Mouse (Mus musculus) cerebellum, adult 2 months (tissue): Measurements from ENCODE around the gene Pdgfa. TPM values are rescaled to one million over a fixed set of nuclear protein-coding genes. Genes with fewer than 3 reads are reported as not detected.

Experiments used
- DNase-seq, 2 experiments: peaks; one replicate each; pipeline ENCODE4 v3.0.0; 2021
- H3K27ac ChIP-seq: fragments of 200-500 bp; 2 replicates; pipeline ENCODE4 v1.5.1; 2012; ENCODE audit warnings: low read length, control low read depth, inconsistent platforms; ENCODE audit not compliant: insufficient read depth
- H3K27me3 ChIP-seq: fragments of 200-500 bp; 2 replicates; pipeline ENCODE4 v1.6.1; 2012; ENCODE audit warnings: inconsistent platforms, mild to moderate bottlenecking, low read length, moderate library complexity; ENCODE audit not compliant: control insufficient read depth, insufficient read depth
- H3K4me1 ChIP-seq: fragments of 200-500 bp; 2 replicates; pipeline ENCODE4 v1.6.1; 2011; ENCODE audit warnings: low read length; ENCODE audit not compliant: control insufficient read depth, insufficient read depth
- H3K4me3 ChIP-seq: fragments of 200-500 bp; replicated peaks from 2 replicates; pipeline ENCODE3; 2011; ENCODE audit warnings: mild to moderate bottlenecking, low read depth, low read length, control low read depth; ENCODE audit not compliant: insufficient read depth
- CTCF ChIP-seq: fragments of 200-500 bp; IDR thresholded peaks from 2 replicates; pipeline ENCODE4 v1.5.1; 2011; ENCODE audit warnings: low read depth, mild to moderate bottlenecking, control low read depth, low read length, moderate library complexity, borderline replicate concordance; ENCODE audit not compliant: insufficient read depth
- POLR2A ChIP-seq: fragments of 200-500 bp; IDR thresholded peaks from 2 replicates; pipeline ENCODE4 v1.6.1; 2011; ENCODE audit warnings: low read length, control low read depth, borderline replicate concordance; ENCODE audit not compliant: insufficient read depth
- WGBS: fragments of 180-500 bp; shearing (Covaris S2); methylation state at CpG from one replicate; pipeline ENCODE4 v1.1.7; 2018; 5-methylcytosine and 5-hydroxymethylcytosine counted together
- polyA plus RNA-seq: library from polyadenylated mRNA; depleted of rRNA; stranded (reverse); fragments of >200 nt; gene quantifications from 2 replicates; pipeline ENCODE4 v1.2.3, GENCODE M21; 2012

Gene Pdgfa
- polyA plus RNA-seq, 1 experiment, result 35.3 TPM

GRCm38 (mm10) chr5:138993371-138994107 is 3.6 kb downstream of the Pdgfa start:
- 2% methylated on average over 40 of the region's 40 CpGs for WGBS
- H3K4me1 ChIP-seq, result peaks cover 10% of the 10 kb centered on the region

DNA sequence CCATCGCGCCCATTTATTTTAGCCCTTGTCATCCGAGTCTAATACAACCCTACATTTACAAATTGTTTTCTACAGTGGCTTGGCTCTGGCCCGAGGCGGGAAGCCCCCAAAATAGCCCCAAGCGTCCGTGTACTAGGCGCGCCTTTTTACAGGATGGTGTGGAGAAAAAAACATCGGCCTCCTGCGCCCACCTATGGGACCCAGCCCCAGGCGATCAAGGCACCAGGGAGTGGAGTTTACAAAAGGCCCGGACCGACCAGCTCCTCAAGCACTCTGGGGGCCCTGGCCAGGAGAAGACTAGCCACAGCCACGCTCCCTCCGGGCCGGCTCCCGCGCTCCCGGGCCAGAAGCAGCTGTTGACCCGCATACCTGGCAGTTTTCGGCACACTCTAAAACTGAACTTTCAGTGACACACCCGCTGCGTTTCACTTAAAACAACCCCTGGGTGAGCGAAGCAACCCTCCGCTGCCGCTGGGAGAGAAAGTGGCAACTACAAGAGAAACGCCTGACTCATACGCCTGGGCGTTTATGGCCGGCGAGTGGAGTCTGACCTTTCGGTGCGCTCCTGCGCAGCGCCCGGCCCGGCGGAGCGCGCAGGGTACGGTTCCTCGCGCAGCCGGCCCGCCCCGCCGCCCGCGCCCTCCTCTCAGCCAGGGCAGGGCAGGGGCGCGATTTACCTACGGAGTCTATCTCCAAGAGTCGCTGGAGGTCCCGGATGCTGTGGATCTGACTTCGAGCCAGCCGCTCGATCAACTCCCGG is 4.4 kb downstream of the Pdgfa start:
- 25% methylated on average over 59 of the region's 59 CpGs for WGBS
- TF ChIP-seq POLR2A (no peak), CTCF (no peak)
- Histone ChIP-seq H3K27me3 (peaks cover 2% of the 10 kb centered on the region; the same call in 1 of the 2 replicates), H3K27ac (no peak overlapping the region), H3K4me1 (peaks cover 6% of the 10 kb centered on the region), H3K4me3 (peak overlapping the region; percentile 61)
- peak in 1 of 2 experiments; percentile 30 for DNase-seq

More at GRCm38 (mm10) chr5:138993371-138994107, 3.6 kb downstream of the Pdgfa start:
- Histone ChIP-seq H3K4me3 (peak overlapping the region; percentile 61), H3K27ac (no peak overlapping the region), H3K27me3 (peaks cover 2% of the 10 kb centered on the region; the same call in 1 of the 2 replicates)
- peak in 1 of 2 experiments; percentile 17 for DNase-seq
- TF ChIP-seq POLR2A (no peak), CTCF (no peak)

DNA sequence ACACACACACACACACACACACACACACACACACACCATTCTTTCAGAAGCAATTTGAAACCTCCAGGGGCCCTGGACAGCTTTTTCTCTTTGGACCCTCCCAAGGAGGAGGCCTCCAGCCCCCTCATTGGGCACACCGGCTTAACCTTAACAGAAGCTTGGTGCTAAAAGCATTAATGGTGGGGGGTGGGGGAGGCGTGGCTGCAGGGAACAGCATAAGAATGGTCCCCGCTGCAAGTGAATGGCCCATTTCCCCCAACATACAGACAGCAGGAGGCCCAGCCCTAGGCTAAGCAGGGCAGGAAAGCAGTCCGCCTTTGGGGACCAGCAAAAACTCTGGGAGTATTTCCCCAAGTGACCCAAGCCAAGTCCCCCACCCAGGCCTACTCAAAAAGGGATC is 5.4 kb downstream of the Pdgfa start:
- WGBS, result 88% methylated on average over 4 of the region's 4 CpGs
- no peak for TF ChIP-seq CTCF
- TF ChIP-seq POLR2A, result no peak
- no peaks in the 10 kb centered on the region; the same call in 1 of the 2 replicates for H3K4me1 ChIP-seq
- H3K4me3 ChIP-seq, result no peak overlapping the region
- H3K27me3 ChIP-seq, result peaks cover 2% of the 10 kb centered on the region; the same call in 1 of the 2 replicates
- no peak for DNase-seq
- H3K27ac ChIP-seq, result no peak overlapping the region

DNA sequence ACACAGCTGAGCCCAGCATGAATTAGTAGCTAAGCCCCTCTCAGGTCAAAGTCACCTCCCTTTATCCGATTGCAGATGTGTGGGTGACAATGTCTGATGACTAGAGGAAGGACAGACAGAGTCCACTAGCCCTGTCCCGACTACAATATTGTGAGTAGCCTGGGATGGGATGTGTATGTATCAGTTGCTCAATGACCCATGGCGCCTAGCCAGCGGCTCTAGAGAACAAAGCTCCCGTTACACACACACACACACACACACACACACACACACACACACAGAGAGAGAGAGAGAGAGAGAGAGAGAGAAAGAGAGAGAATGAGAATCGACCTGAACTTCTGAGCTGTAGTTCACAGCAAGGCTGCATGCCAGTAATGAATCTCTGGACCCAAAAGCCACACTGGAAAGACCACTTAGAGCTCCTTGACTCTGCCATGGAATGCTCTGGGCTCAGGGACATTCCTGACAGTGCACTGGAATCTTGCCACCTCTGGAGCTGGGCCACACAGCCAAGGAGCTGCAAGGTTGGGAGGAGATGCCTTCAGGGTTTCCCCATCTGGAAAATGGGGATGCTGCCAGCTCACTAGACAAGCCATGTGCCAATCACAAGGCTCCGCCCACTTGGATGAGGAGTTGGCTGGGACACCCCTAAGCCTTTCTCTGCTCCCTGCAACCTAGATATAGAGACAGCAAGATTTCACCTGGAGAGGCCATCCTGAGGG is 6.3 kb downstream of the Pdgfa start:
- Histone ChIP-seq H3K4me1 (no peaks in the 10 kb centered on the region; the same call in 1 of the 2 replicates), H3K27ac (no peak overlapping the region), H3K27me3 (peaks cover 2% of the 10 kb centered on the region; the same call in 1 of the 2 replicates), H3K4me3 (no peak overlapping the region)
- WGBS, result 63% methylated on average over 7 of the region's 7 CpGs
- no peak for TF ChIP-seq CTCF
- TF ChIP-seq POLR2A, result no peak
- DNase-seq, result peak; percentile 24 to 27

GRCm38 (mm10) chr5:138989567-138989966 is 7.6 kb downstream of the Pdgfa start:
- TF ChIP-seq CTCF (no peak), POLR2A (no peak)
- 88% methylated on average over 6 of the region's 6 CpGs for WGBS
- Histone ChIP-seq H3K27ac (no peak overlapping the region), H3K4me3 (no peak overlapping the region), H3K4me1 (no peaks in the 10 kb centered on the region; the same call in 1 of the 2 replicates), H3K27me3 (peaks cover 2% of the 10 kb centered on the region; the same call in 1 of the 2 replicates)
- no peak for DNase-seq

DNA sequence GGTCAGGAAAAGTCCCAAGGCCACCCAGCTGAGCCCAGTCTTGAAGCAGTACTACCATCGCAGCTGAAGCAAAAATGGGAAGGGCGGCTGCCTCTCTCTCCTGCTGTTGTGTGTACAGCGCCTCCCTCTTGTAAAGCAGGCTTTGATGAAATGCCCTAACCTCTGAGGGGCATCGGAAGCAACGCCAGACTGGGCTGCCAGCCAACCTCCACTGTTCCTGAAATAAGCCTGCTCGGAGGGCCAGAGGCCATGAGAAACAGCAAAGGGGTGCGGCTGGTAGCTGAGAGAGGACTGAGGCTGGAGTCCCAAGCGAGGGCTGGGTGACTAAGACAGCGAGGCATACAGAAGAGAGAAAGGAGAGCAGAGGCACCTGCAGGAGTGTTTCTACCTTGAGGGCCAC is 8.4 kb downstream of the Pdgfa start:
- 38% methylated on average over 9 of the region's 9 CpGs for WGBS
- DNase-seq, result no peak
- TF ChIP-seq CTCF (no peak), POLR2A (no peak)
- Histone ChIP-seq H3K27me3 (peaks cover 2% of the 10 kb centered on the region; the same call in 1 of the 2 replicates), H3K4me3 (no peak overlapping the region), H3K4me1 (no peaks in the 10 kb centered on the region; the same call in 1 of the 2 replicates), H3K27ac (no peak overlapping the region)

- Histone ChIP-seq H3K27me3 (peaks cover under 1% of the 10 kb centered on the region; the same call in 1 of the 2 replicates), H3K4me1 (no peaks in the 10 kb centered on the region; the same call in 1 of the 2 replicates), H3K27ac (no peak overlapping the region), H3K4me3 (no peak overlapping the region)
- no peak for DNase-seq
- no peak for TF ChIP-seq CTCF
- TF ChIP-seq POLR2A, result no peak
- whole genome bisulfite sequencing, result 73% methylated on average over 10 of the region's 10 CpGs
These were observed 9.2 kb downstream of the Pdgfa start for GRCm38 (mm10) chr5:138987994-138988393.
